Mouse (Mus musculus) hematopoietic stem cell, adult 5-6 weeks (primary cell): ENCODE results near the gene Gdap1l1. TPM values are rescaled to one million over a fixed set of nuclear protein-coding genes. Genes with fewer than 3 reads are reported as not detected.

Experiments
- ATAC-seq, 2 experiments: fragments of 125-278 bp in 1 of 2; replicated peaks in 1 of 2; 2 replicates each; pipeline ENCODE4 v1.8.0; 2016 to 2017; ENCODE audit warnings: inconsistent platforms in 2 of 2, mild to moderate bottlenecking in 2 of 2, moderate number of reproducible peaks in 2 of 2, low read depth in 1 of 2, moderate TSS enrichment in 1 of 2; ENCODE audit not compliant: low FRiP score in 2 of 2, poor library complexity in 2 of 2, severe bottlenecking in 2 of 2, insufficient read depth in 1 of 2, low TSS enrichment in 1 of 2
- total RNA-seq: library from RNA; stranded (forward); fragments of 172-1452, 232-1000 nt; gene quantifications from 2 replicates; pipeline ENCODE4 v1.2.3, GENCODE M21; 2017

Gdap1l1 gene
- total RNA-seq, 1 experiment from 2014 or later = 0.25 TPM

- ATAC-seq = peak; percentile 5 to 41; a peak in 3 of 4 replicates
Measured at GRCm38 (mm10) chr2:163418841-163419345, 19.4 kb upstream of the Gdap1l1 start.

- ATAC-seq = peak; percentile 93 to 95
Measured at GRCm38 (mm10) chr2:163419346-163420045, 18.8 kb upstream of the Gdap1l1 start.

- no peak for ATAC-seq
Measured at GRCm38 (mm10) chr2:163420366-163420886, 17.9 kb upstream of the Gdap1l1 start.

- ATAC-seq = peak in 1 of 2 experiments; percentile 15; a peak in 1 of 4 replicates
Measured at GRCm38 (mm10) chr2:163422895-163423660, 15.2 kb upstream of the Gdap1l1 start.

GRCm38 (mm10) chr2:163424597-163424996 lies 13.7 kb upstream of the Gdap1l1 start, which contains the start of gene Oser1:
Gene Oser1 (minus strand): TSS chr2:163424697.
- no peak for ATAC-seq

- no peak for ATAC-seq
Measured at GRCm38 (mm10) chr2:163428346-163429011, 9.8 kb upstream of the Gdap1l1 start.

GRCm38 (mm10) chr2:163431289-163431688 lies 7.0 kb upstream of the Gdap1l1 start:
- no peak for ATAC-seq

- 0 out of 4 replicates have a peak, but pooled peaks of 1 of the 2 experiments have one; percentile 21 for ATAC-seq
Measured at GRCm38 (mm10) chr2:163433971-163434370, 4.3 kb upstream of the Gdap1l1 start.

GRCm38 (mm10) chr2:163437800-163438199 lies 476 bp upstream of the Gdap1l1 start:
- ATAC-seq = no peak

- ATAC-seq = peak; percentile 37 to 74; a peak in 1 of 4 replicates
Measured at GRCm38 (mm10) chr2:163438619-163439451, 559 bp downstream of the Gdap1l1 start.

GRCm38 (mm10) chr2:163439488-163439887 lies 1.2 kb downstream of the Gdap1l1 start:
- ATAC-seq = no peak

GRCm38 (mm10) chr2:163443543-163443942 lies 5.3 kb downstream of the Gdap1l1 start:
- no peak for ATAC-seq

GRCm38 (mm10) chr2:163444017-163444416 lies 5.7 kb downstream of the Gdap1l1 start:
- no peak for ATAC-seq

- ATAC-seq = no peak
Measured at GRCm38 (mm10) chr2:163447375-163447774, 9.1 kb downstream of the Gdap1l1 start.

GRCm38 (mm10) chr2:163449276-163449675 lies 11.0 kb downstream of the Gdap1l1 start:
- ATAC-seq = no peak

- no peak for ATAC-seq
Measured at GRCm38 (mm10) chr2:163450668-163451295, 12.5 kb downstream of the Gdap1l1 start.
